Mouse (Mus musculus) bone marrow, adult 2 months (tissue): ENCODE results near the gene Cntnap2. TPM values are rescaled to one million over a fixed set of nuclear protein-coding genes. Genes with fewer than 3 reads are reported as not detected.

Experiments
- H3K27ac ChIP-seq: fragments of 200-500 bp; 2 replicates; pipeline ENCODE4 v1.5.1; 2012; ENCODE audit warnings: low read depth, mild to moderate bottlenecking, control low read depth, inconsistent platforms, low read length; ENCODE audit not compliant: control insufficient read depth, poor library complexity, insufficient read depth
- H3K4me1 ChIP-seq: fragments of 200-500 bp; 2 replicates; pipeline ENCODE4 v1.6.1; 2011; ENCODE audit warnings: low read length; ENCODE audit not compliant: control insufficient read depth, insufficient read depth
- H3K4me3 ChIP-seq: fragments of 200-500 bp; replicated peaks from 2 replicates; pipeline ENCODE3; 2011; ENCODE audit warnings: mild to moderate bottlenecking, low read depth, low read length, control low read depth; ENCODE audit not compliant: control insufficient read depth
- CTCF ChIP-seq: fragments of 200-500 bp; IDR thresholded peaks from 2 replicates; pipeline ENCODE4 v1.5.1; 2011; ENCODE audit warnings: low read length, control low read depth; ENCODE audit not compliant: control insufficient read depth, insufficient read depth
- POLR2A ChIP-seq: fragments of 200-500 bp; IDR thresholded peaks from 2 replicates; pipeline ENCODE4 v1.6.1; 2011; ENCODE audit warnings: low read depth, mild to moderate bottlenecking, control low read depth, low read length, borderline replicate concordance; ENCODE audit not compliant: control insufficient read depth
- WGBS: fragments of 180-500 bp; shearing (Covaris S2); methylation state at CpG from one replicate; pipeline ENCODE4 v1.1.7; 2018; 5-methylcytosine and 5-hydroxymethylcytosine counted together
- polyA plus RNA-seq: library from polyadenylated mRNA; stranded (reverse); fragments of >200 nt; gene quantifications from 2 replicates; pipeline ENCODE4 v1.2.4, GENCODE M21; 2011; ENCODE audit warnings: low replicate concordance; ENCODE audit not compliant: missing spikeins, insufficient read depth, insufficient read length

The Cntnap2 gene
- polyA plus RNA-seq, 1 experiment: 0.40 TPM

GRCm38 (mm10) chr6:46669018-46669417 is 1609.9 kb downstream of the Cntnap2 start:
- 94% methylated on average over 1 of the region's 1 CpGs for WGBS
- Histone ChIP-seq H3K4me3 (no peak overlapping the region), H3K4me1 (no peaks in the 10 kb centered on the region), H3K27ac (no peak overlapping the region)
- TF ChIP-seq POLR2A (no peak), CTCF (no peak)

- Histone ChIP-seq H3K27ac (no peak overlapping the region), H3K4me3 (no peak overlapping the region), H3K4me1 (no peaks in the 10 kb centered on the region)
- TF ChIP-seq CTCF (no peak), POLR2A (no peak)
- 66% methylated on average over 2 of the region's 2 CpGs for WGBS
Observed at GRCm38 (mm10) chr6:46675081-46675480, 1615.9 kb downstream of the Cntnap2 start.

DNA sequence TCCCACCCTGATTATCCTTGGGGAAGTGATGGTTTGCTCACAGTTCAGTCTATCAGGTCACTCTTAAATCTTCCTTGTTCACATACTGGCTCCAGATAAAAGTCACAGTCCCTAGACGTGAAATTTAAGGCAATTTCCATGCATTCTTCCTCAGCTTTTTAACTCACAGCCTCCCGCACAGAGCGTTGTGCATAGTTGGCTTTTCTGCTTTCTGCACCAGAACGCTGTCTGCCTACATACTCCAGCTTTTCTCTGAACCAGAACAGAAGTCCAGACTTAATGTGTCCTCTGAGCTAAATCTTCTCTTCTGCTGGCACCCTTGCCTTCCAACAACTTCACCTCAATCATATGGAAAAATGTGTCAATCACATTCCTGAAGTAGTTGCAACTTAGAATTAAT is 1616.5 kb downstream of the Cntnap2 start:
- Histone ChIP-seq H3K4me1 (no peaks in the 10 kb centered on the region), H3K4me3 (no peak overlapping the region), H3K27ac (no peak overlapping the region)
- 81% methylated on average over 4 of the region's 4 CpGs for WGBS
- TF ChIP-seq CTCF: no peak
- no peak for TF ChIP-seq POLR2A

GRCm38 (mm10) chr6:46696187-46696586 is 1637.0 kb downstream of the Cntnap2 start:
- TF ChIP-seq CTCF (no peak), POLR2A (no peak)
- WGBS: 80% methylated on average over 1 of the region's 1 CpGs
- Histone ChIP-seq H3K27ac (no peak overlapping the region), H3K4me1 (no peaks in the 10 kb centered on the region), H3K4me3 (no peak overlapping the region)

GRCm38 (mm10) chr6:46699343-46699742 is 1640.2 kb downstream of the Cntnap2 start:
- Histone ChIP-seq H3K4me1 (no peaks in the 10 kb centered on the region), H3K4me3 (no peak overlapping the region), H3K27ac (no peak overlapping the region)
- TF ChIP-seq CTCF (no peak), POLR2A (no peak)
- WGBS: 83% methylated on average over 2 of the region's 2 CpGs

DNA sequence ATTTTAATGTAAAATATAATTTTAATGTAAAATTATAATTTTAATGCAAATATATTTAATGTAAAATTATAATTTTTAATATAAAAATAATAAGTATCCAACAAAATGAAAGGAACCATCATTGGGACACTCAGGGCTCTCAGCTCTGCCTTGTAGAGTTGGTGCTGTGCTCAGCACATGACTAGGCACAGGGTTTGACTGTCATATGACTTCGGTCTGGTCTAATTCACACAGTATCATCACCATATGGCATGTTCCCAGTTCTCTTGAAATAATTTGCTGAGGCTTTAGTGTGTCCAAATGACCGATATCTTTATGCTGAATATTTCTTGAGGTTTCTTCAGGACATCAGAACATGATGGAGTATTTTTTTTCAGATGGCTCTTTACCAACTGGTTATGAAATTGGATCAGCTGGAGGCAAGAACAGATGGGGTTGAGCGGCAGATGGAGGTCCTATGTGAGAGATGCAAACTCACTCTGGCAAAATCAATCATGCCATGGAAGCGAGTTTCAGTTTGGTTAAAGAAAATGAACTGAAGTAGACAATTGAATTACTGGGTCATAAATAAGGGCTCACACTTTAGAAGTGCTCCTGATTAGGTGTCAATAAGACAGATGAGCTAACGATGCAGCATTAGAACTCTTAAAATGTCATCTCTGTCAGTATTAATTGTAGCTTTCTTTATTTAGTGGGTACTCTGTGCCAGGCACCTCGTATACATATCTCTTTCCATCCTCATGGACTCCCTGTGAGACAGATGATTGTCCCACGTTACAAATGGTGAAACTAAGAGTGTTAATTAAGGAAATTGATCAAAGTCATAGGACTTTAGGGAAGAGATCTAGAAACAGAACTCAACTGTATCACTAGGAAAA is 1645.4 kb downstream of the Cntnap2 start:
- TF ChIP-seq CTCF: no peak
- no peak for TF ChIP-seq POLR2A
- no peak overlapping the region for H3K27ac ChIP-seq
- no peak overlapping the region for H3K4me3 ChIP-seq
- 73% methylated on average over 7 of the region's 7 CpGs for WGBS
- no peaks in the 10 kb centered on the region for H3K4me1 ChIP-seq

DNA sequence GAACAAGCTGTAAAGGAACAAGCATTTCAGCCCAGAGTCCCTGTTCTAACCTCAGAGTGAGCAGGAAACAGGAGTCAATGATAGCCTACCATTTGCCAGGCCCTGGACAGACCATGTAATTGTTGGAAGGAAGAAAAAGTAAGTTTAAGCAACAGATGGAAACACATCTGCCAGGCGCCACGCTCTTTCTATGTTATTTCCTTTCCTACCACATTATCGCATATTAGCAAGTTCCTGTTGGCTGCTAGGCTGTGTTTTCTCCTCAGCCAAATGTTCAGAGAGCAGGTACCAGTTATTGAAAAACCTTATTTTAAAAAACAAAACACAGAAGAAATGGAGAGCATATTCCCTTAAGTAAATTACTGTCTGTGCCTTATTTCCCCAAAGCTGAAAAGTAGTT is 1646.8 kb downstream of the Cntnap2 start:
- Histone ChIP-seq H3K27ac (no peak overlapping the region), H3K4me1 (no peaks in the 10 kb centered on the region), H3K4me3 (no peak overlapping the region)
- WGBS: 43% methylated on average over 3 of the region's 3 CpGs
- TF ChIP-seq CTCF: no peak
- no peak for TF ChIP-seq POLR2A

GRCm38 (mm10) chr6:46716576-46716975 is 1657.4 kb downstream of the Cntnap2 start:
- 64% methylated on average over 2 of the region's 2 CpGs for WGBS
- H3K27ac ChIP-seq: no peak overlapping the region
- no peak overlapping the region for H3K4me3 ChIP-seq
- H3K4me1 ChIP-seq: no peaks in the 10 kb centered on the region
- no peak for TF ChIP-seq POLR2A

GRCm38 (mm10) chr6:46733794-46734193 is 1674.6 kb downstream of the Cntnap2 start:
- no peak overlapping the region for H3K4me3 ChIP-seq
- no peak overlapping the region for H3K27ac ChIP-seq
- TF ChIP-seq CTCF: no peak
- no peak for TF ChIP-seq POLR2A

More at GRCm38 (mm10) chr6:46733794-46734193, 1674.6 kb downstream of the Cntnap2 start:
- H3K4me1 ChIP-seq: no peaks in the 10 kb centered on the region
